Mouse (Mus musculus) retina, embryonic 14.5 days (tissue): ENCODE results near the gene Zfp81.
"Not testable (repeated sequence)": the region's sequence is repeated elsewhere in the genome, so short reads cannot be mapped to it uniquely, and the experiment has no call there.

Source experiments
- DNase-seq: peaks from one replicate; pipeline ENCODE4 v3.0.0-alpha.2; 2015; ENCODE audit warnings: low spot score

The Zfp81 gene

GRCm38 (mm10) chr17:33358411-33359384 is at the start of gene Zfp81:
Gene Zfp81, minus strand, starts transcription at chr17:33358878.
- DNase-seq: peak; percentile 95

GRCm38 (mm10) chr17:33394182-33395034 is 35.7 kb upstream of the Zfp81 start, which contains the start of gene Zfp101:
Gene Zfp101, minus strand, starts transcription at chr17:33394641.
- peak; percentile 96 for DNase-seq

DNA sequence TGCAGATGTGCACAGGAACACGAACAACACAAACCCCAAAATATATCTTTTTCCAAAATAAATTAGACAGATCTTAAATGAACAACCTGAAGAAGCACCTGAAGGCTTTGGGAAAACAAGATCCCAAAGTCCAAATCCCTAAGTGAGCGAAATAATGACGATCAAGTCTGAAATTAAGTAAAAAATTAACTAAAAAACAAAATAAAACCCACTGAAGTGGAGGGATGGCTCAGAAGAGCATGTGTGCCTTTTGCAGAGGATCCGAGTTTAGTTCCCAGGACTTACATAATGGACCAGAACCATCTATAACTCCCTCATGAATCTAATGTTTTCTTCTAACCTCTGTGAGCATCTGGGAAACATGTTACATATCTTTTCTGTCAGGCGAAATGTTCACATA is 33.6 kb upstream of the Zfp81 start:
- no peak for DNase-seq

GRCm38 (mm10) chr17:33385705-33386104 is 27.0 kb upstream of the Zfp81 start:
- DNase-seq: no peak

DNA sequence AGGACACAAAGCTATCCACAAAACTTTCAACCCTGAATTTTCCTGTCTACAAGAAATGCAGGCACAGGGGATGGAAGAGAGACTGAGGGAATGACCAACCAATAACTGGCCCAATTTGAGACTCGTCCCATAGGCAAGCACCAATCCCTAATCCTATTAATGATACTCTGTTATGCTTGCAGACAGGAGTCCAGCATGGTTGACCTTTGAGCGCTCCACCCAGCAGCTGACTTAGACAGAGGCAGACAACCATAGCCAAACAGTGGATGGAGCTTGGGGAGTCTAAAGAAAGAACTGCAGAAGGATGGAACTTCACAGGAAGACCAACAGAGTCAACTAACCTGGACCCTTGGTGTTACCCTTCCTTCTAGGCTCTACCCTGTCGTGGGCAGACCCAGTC is 14.1 kb upstream of the Zfp81 start:
- DNase-seq: no peak

DNA sequence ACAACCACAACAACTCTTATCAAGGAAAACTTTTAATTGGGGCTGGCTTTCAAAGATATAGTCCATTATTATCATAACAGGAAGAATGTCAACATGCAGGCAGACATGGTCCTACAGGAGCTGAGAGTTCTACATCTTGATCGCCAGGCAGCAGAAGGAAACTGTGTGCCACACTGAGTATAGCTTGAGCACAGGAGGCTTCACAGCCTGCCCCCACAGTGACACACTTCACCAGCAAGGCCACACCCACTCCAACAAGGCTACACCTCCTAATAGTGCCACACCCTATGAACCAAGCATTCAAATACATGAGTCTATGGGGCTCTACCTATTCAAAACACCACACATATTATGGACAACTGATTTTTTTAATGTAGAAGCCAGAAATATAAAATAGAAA is 5.7 kb downstream of the Zfp81 start:
- DNase-seq: no peak

GRCm38 (mm10) chr17:33289876-33290149 is 68.9 kb downstream of the Zfp81 start:
- not testable (repeated sequence) for DNase-seq

DNA sequence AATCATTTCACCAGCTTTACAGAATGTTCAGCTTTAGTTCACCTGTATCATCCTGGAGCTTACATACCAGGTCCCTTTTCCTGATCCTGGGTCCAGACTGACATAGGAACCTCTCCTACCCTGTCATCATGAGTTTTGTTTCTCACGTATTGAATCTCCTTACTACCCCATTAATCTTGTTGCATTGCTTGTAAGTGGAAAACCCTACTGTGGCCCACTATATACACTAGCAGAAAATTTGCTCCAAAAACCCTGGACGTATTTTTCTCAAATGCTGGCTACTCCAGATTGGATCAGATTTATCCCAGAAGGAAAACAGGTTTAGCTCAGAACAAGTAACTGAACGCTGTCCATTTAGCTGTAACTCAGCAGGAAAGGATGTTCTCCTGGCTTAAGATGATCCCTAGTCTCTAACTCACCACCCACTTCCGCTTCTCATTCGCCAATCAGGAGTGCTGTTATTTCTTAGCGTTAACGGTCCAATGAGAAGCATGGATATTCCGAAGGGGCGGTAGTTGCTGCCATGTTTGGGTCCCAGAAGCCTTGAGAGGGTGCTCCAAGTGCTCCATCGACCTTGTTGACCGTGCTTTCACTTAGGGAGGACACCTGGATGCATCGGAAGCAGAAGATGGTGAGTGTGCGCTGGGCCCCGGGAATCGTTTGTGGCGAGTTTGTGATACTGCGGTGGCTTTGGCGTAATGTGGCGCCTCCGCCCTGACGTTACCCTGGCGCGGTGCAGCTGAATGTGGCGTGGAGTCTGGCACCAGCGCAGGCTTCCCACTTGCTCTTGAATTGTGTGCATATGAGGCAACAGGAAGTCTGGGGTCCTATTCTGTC is 69.4 kb downstream of the Zfp81 start, which contains the start of gene Zfp955b:
Gene Zfp955b, plus strand, starts transcription at position 506 of the 837 bp plus-strand sequence.
- not testable (repeated sequence) for DNase-seq
